In the genomic region with DNA sequence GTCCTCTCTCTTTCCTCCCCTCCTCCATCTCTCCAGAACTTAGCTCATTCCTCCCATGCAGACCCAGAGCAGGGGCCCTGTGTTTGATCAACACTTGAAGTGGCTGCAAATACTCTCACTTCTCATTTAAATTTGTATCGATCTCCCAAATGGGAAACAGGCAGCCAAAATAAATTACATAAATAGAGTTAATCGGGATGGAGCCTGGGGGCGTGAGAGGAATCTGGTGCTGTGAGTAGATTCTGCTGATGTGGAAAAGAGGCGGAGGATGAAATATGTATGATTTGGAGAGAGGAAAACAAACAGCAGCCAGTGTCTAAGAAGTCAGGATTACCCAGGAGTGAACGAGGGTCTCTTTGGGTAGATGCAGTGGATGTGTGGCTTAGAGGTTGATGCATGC, we compare ENCODE assay signal across 14 mouse cellular contexts.
DNase-seq lines count a peak whose midpoint lies in the region; ATAC-seq and TF ChIP-seq lines count a peak whose summit lies in the region.
"Had no signal": no experiment of that assay in that cellular context is flagged by ENCODE, and none has a peak within 500 bp of the region (broad histone marks: within the 10 kb centered on the region; RNA-seq: fewer than 3 reads in every experiment).

No protein-coding gene starts in this region.

- peak overlapping the region; percentile 71 for H3K27ac ChIP-seq in embryonic facial prominence, embryonic 12.5 days
- H3K27ac ChIP-seq in limb, embryonic 13.5 days, result peak overlapping the region; percentile 70
- H3K27ac ChIP-seq in heart, embryonic 11.5 days (ENCODE audit: low read depth, low read length), result no peak overlapping the region

- ATAC-seq in embryonic facial prominence, embryonic 12.5 days (ENCODE audit: insufficient number of reproducible peaks, insufficient read depth, low FRiP score, low TSS enrichment), result no peak
- ATAC-seq in limb, embryonic 13.5 days (ENCODE audit: low FRiP score, low read depth), result no peak
- ATAC-seq in heart, embryonic 11.5 days (replicated peaks; ENCODE audit: insufficient number of reproducible peaks, low FRiP score, low TSS enrichment), result no peak
- ATAC-seq: inflammation-experienced regulatory T-cells, adult 6 months; midbrain, embryonic 16.5 days had no signal

- no peaks in the 10 kb centered on the region for H3K36me3 ChIP-seq in embryonic facial prominence, embryonic 12.5 days
- H3K36me3 ChIP-seq in limb, embryonic 13.5 days, result no peaks in the 10 kb centered on the region
- no peaks in the 10 kb centered on the region for H3K36me3 ChIP-seq in heart, embryonic 11.5 days (ENCODE audit: control insufficient read depth, insufficient read depth, low read length)

- no peak for TF ChIP-seq CTCF in brain, embryonic 14.5 days (IDR thresholded peaks at IDR 0.05; ENCODE audit: borderline replicate concordance, extremely low read depth, insufficient read depth, insufficient read length)

- no peak for TF ChIP-seq POLR2A in brain, embryonic 14.5 days (IDR thresholded peaks at IDR 0.05; ENCODE audit: borderline replicate concordance, extremely low read depth, insufficient read depth, insufficient read length, poor library complexity, severe bottlenecking)

- 20% methylated on average over 5 of the region's 5 CpGs for WGBS in embryonic facial prominence, embryonic 12.5 days
- WGBS in limb, embryonic 13.5 days, result 26% methylated on average over 5 of the region's 5 CpGs
- WGBS in heart, embryonic 11.5 days (ENCODE audit: insufficient replicate concordance), result 72% methylated on average over 5 of the region's 5 CpGs

- no peaks in the 10 kb centered on the region for H3K27me3 ChIP-seq in embryonic facial prominence, embryonic 12.5 days
- no peaks in the 10 kb centered on the region for H3K27me3 ChIP-seq in limb, embryonic 13.5 days
- H3K27me3 ChIP-seq in heart, embryonic 11.5 days (ENCODE audit: control insufficient read depth, insufficient read depth, low read length), result no peaks in the 10 kb centered on the region

- no peaks in the 10 kb centered on the region for H3K9me3 ChIP-seq in embryonic facial prominence, embryonic 12.5 days
- H3K9me3 ChIP-seq in limb, embryonic 13.5 days, result no peaks in the 10 kb centered on the region
- no peaks in the 10 kb centered on the region for H3K9me3 ChIP-seq in heart, embryonic 11.5 days (replicated peaks; ENCODE audit: control insufficient read depth, low read length)

- intact Hi-C loops in left cerebral cortex, postnatal 25 days (cut with DNase I), result loop anchor here (5.0 kb wide), 1 partner anchor 107 kb away; no protein-coding TSS in a partner anchor

- peak overlapping the region; percentile 13; the same call in 1 of the 2 replicates for H3K4me2 ChIP-seq in embryonic facial prominence, embryonic 12.5 days (replicated peaks)
- H3K4me2 ChIP-seq in limb, embryonic 13.5 days (replicated peaks), result peak overlapping the region; percentile 37
- H3K4me2 ChIP-seq in heart, embryonic 11.5 days, result no peak overlapping the region

- no peak overlapping the region for H3K4me3 ChIP-seq in embryonic facial prominence, embryonic 12.5 days
- no peak overlapping the region for H3K4me3 ChIP-seq in limb, embryonic 13.5 days
- no peak overlapping the region for H3K4me3 ChIP-seq in heart, embryonic 11.5 days (ENCODE audit: low read depth, low read length)

- H3K4me1 ChIP-seq in embryonic facial prominence, embryonic 12.5 days, result peaks cover 25% of the 10 kb centered on the region
- peaks cover 39% of the 10 kb centered on the region for H3K4me1 ChIP-seq in limb, embryonic 13.5 days
- H3K4me1 ChIP-seq in heart, embryonic 11.5 days (ENCODE audit: control insufficient read depth, insufficient read depth, low read length), result 0 out of 2 replicates have a peak, but pooled peaks cover 5% of the 10 kb centered on the region

- DNase-seq in left cerebral cortex, postnatal 25 days (ENCODE audit: low spot score in 2 of 2), result peak; percentile 38 to 63
- no peak for DNase-seq in left cerebral cortex, adult 18-20 months (ENCODE audit: low spot score in 2 of 2)
- peak; percentile 27 for DNase-seq in brain, embryonic 14.5 days (ENCODE audit: low read depth)
- no peak for DNase-seq in thymus, postnatal 10 days (ENCODE audit: low spot score in 2 of 2)
- DNase-seq: cerebellum, postnatal 14 days; heart, adult 18-20 months; kidney, postnatal 4 days; lung, postnatal 10 days; thymus, adult 18-20 months had no signal

- H3K9ac ChIP-seq in embryonic facial prominence, embryonic 12.5 days, result no peak overlapping the region
- no peak overlapping the region for H3K9ac ChIP-seq in limb, embryonic 13.5 days
- no peak overlapping the region for H3K9ac ChIP-seq in heart, embryonic 11.5 days (ENCODE audit: low read depth, low read length)

Comparison
In these comparisons a context has a peak if more than half of its experiments do, and no peak if none do; other contexts are left out.
1. DNase-seq: peak in left cerebral cortex, postnatal 25 days (2 of 2) and brain, embryonic 14.5 days (single experiment); none in left cerebral cortex, adult 18-20 months (0 of 2) and thymus, postnatal 10 days (0 of 2).